Comparison of ENCODE assay signal across 29 mouse cellular contexts in genomic region chr11:72120354-72120753, GRCm38 (mm10). TPM values are rescaled to one million over a fixed set of nuclear protein-coding genes. Genes with fewer than 3 reads are reported as not detected.
A peak's percentile ranks its signal among the peaks of the same experiment; 100 is the strongest.
DNase-seq lines count a peak whose midpoint lies in the region; ATAC-seq and TF ChIP-seq lines count a peak whose summit lies in the region.
"Had no signal": no experiment of that assay in that cellular context is flagged by ENCODE, and none has a peak within 500 bp of the region (broad histone marks: within the 10 kb centered on the region; RNA-seq: fewer than 3 reads in every experiment).

No protein-coding gene starts in this region.

- no peak overlapping the region for H3K9ac ChIP-seq in intestine, postnatal 0 days (ENCODE audit: low read depth, low read length)
- H3K9ac ChIP-seq in intestine, embryonic 15.5 days, result no peak overlapping the region
- H3K9ac ChIP-seq: embryonic facial prominence, embryonic 13.5 days; forebrain, embryonic 12.5 days; forebrain, embryonic 15.5 days; heart, embryonic 12.5 days; heart, embryonic 15.5 days; hindbrain, embryonic 14.5 days had no signal

- DNase-seq in adrenal gland, adult 8-10 months, result peak; percentile 41
- DNase-seq in adrenal gland, postnatal 25 days, result no peak
- peak; percentile 19 for DNase-seq in NIH3T3 (ENCODE audit: low read depth)
- DNase-seq in Patski (ENCODE audit: low read depth, low spot score), result peak; percentile 68
- DNase-seq in hindbrain, embryonic 10.5 days (ENCODE audit: low spot score), result no peak
- DNase-seq: cerebellum, adult 2 months; cerebellum, postnatal 10 days; cerebellum, postnatal 36 days; embryo, embryonic 11 days; gastrocnemius, postnatal 25 days; heart, adult 18-20 months; heart, postnatal 10 days; heart, postnatal 36 days; kidney, adult 11 months; kidney, adult 8-10 months had no signal

- H3K27ac ChIP-seq in intestine, postnatal 0 days (ENCODE audit: low read depth, low read length), result no peak overlapping the region
- no peak overlapping the region for H3K27ac ChIP-seq in intestine, embryonic 15.5 days
- no peak overlapping the region for H3K27ac ChIP-seq in hindbrain, embryonic 10.5 days
- H3K27ac ChIP-seq: embryonic facial prominence, embryonic 10.5 days; embryonic facial prominence, embryonic 13.5 days; forebrain, embryonic 12.5 days; forebrain, embryonic 15.5 days; heart, embryonic 15.5 days; hindbrain, embryonic 14.5 days; hindbrain, postnatal 0 days had no signal

- ATAC-seq in intestine, postnatal 0 days, result no peak
- ATAC-seq in intestine, embryonic 15.5 days, result no peak
- ATAC-seq in Patski, result peak; percentile 83
- ATAC-seq: CD4-positive, CD25-positive, alpha-beta regulatory T cell, adult 4 months; forebrain, embryonic 15.5 days; hindbrain, postnatal 0 days; inflammation-experienced regulatory T-cells, adult 6 months had no signal

- TF ChIP-seq CTCF in intestine, postnatal 0 days (IDR thresholded peaks at IDR 0.05; ENCODE audit: low read depth), result 0 out of 2 replicates have a peak, but pooled peaks have one; percentile 8
- TF ChIP-seq CTCF in Patski (IDR thresholded peaks at IDR 0.05), result no peak

- H3K4me3 ChIP-seq in intestine, postnatal 0 days (ENCODE audit: low read depth, low read length), result no peak overlapping the region
- no peak overlapping the region for H3K4me3 ChIP-seq in intestine, embryonic 15.5 days (replicated peaks)
- no peak overlapping the region for H3K4me3 ChIP-seq in hindbrain, embryonic 10.5 days
- H3K4me3 ChIP-seq: embryonic facial prominence, embryonic 10.5 days; embryonic facial prominence, embryonic 13.5 days; erythroblast, embryonic 14.5 days; forebrain, embryonic 12.5 days; forebrain, embryonic 15.5 days; heart, embryonic 12.5 days; heart, embryonic 15.5 days had no signal

- H3K27me3 ChIP-seq in intestine, postnatal 0 days (replicated peaks; ENCODE audit: control insufficient read depth, insufficient read depth, low read length), result no peaks in the 10 kb centered on the region
- no peaks in the 10 kb centered on the region for H3K27me3 ChIP-seq in intestine, embryonic 15.5 days (replicated peaks)
- no peaks in the 10 kb centered on the region for H3K27me3 ChIP-seq in Patski
- H3K27me3 ChIP-seq in hindbrain, embryonic 10.5 days (ENCODE audit: insufficient read depth, poor library complexity, severe bottlenecking), result no peaks in the 10 kb centered on the region
- H3K27me3 ChIP-seq: embryonic facial prominence, embryonic 13.5 days; forebrain, embryonic 15.5 days; heart, embryonic 12.5 days; heart, embryonic 15.5 days had no signal

- no peak overlapping the region for H3K4me2 ChIP-seq in intestine, postnatal 0 days (replicated peaks; ENCODE audit: low read depth)
- H3K4me2 ChIP-seq in intestine, embryonic 15.5 days (replicated peaks), result no peak overlapping the region
- H3K4me2 ChIP-seq: embryonic facial prominence, embryonic 13.5 days; forebrain, embryonic 12.5 days; forebrain, embryonic 15.5 days; heart, embryonic 12.5 days; heart, embryonic 15.5 days; hindbrain, embryonic 14.5 days had no signal

- CTCF ChIA-PET in Patski (lab: Charles Lee), result interaction anchor here (1.0 to 1.5 kb wide), 2 partner anchors 40 to 54 kb away, joined by 3 read pairs; no protein-coding TSS in a partner anchor

- in situ Hi-C loops in Patski (cut with MboI; ENCODE audit: low pct_unique_long_range_greater_than_20kb), result no loop called here

- H3K9me3 ChIP-seq in intestine, postnatal 0 days (ENCODE audit: control insufficient read depth), result no peaks in the 10 kb centered on the region
- H3K9me3 ChIP-seq in intestine, embryonic 15.5 days, result no peaks in the 10 kb centered on the region
- no peaks in the 10 kb centered on the region for H3K9me3 ChIP-seq in hindbrain, embryonic 10.5 days
- H3K9me3 ChIP-seq: embryonic facial prominence, embryonic 10.5 days; embryonic facial prominence, embryonic 13.5 days; forebrain, embryonic 12.5 days; forebrain, embryonic 15.5 days; heart, embryonic 12.5 days; heart, embryonic 15.5 days had no signal

- no peaks in the 10 kb centered on the region for H3K36me3 ChIP-seq in intestine, postnatal 0 days (ENCODE audit: control insufficient read depth, insufficient read depth)
- H3K36me3 ChIP-seq in intestine, embryonic 15.5 days, result no peaks in the 10 kb centered on the region
- no peaks in the 10 kb centered on the region for H3K36me3 ChIP-seq in hindbrain, embryonic 10.5 days
- H3K36me3 ChIP-seq: embryonic facial prominence, embryonic 10.5 days; embryonic facial prominence, embryonic 13.5 days; forebrain, embryonic 12.5 days; forebrain, embryonic 15.5 days; heart, embryonic 12.5 days; heart, embryonic 15.5 days had no signal

- H3K4me1 ChIP-seq in intestine, postnatal 0 days (replicated peaks; ENCODE audit: control insufficient read depth, insufficient read depth, low read length), result no peaks in the 10 kb centered on the region
- H3K4me1 ChIP-seq in intestine, embryonic 15.5 days (replicated peaks), result no peaks in the 10 kb centered on the region
- peaks cover 5% of the 10 kb centered on the region; the same call in 1 of the 2 replicates for H3K4me1 ChIP-seq in hindbrain, embryonic 10.5 days (replicated peaks)
- H3K4me1 ChIP-seq: embryonic facial prominence, embryonic 10.5 days; embryonic facial prominence, embryonic 13.5 days; heart, embryonic 12.5 days; heart, embryonic 15.5 days had no signal

- 87% methylated on average over 6 of the region's 6 CpGs for WGBS in intestine, postnatal 0 days
- 90% methylated on average over 6 of the region's 6 CpGs for WGBS in intestine, embryonic 15.5 days
- 92% methylated on average over 6 of the region's 6 CpGs for WGBS in hindbrain, embryonic 10.5 days

- POLR2A ChIA-PET in Patski (lab: Charles Lee), result interaction anchor here (1.0 kb wide), 1 partner anchor 24 kb away, joined by 3 read pairs; no protein-coding TSS in a partner anchor

RNA-seq across cellular contexts. Expression of gene Pitpnm3, which starts 15.2 kb away (rescaled TPM):
- total RNA-seq in adrenal gland, adult 8-10 months (2022), result 10 to 100 TPM in 2 of 4 experiments, 1 to 10 TPM in 2; 1.9 to 15.9 (median 8.4) TPM
- total RNA-seq in adrenal gland, postnatal 25 days (2021), result 1.8 and 1.9 TPM in 2 replicates
- polyA plus RNA-seq in intestine, postnatal 0 days (2015; fragmentation: Nextera tagmentation; extraction: Ambion mirVana), result 0.68 and 0.86 TPM in 2 replicates
- 0.50 and 0.62 TPM in 2 replicates for polyA plus RNA-seq in intestine, embryonic 15.5 days (2015; fragmentation: Nextera tagmentation; extraction: Ambion mirVana)
- polyA plus RNA-seq in Patski (2021), result 5.0 TPM
- 0.20 and 0.31 TPM in 2 replicates for polyA plus RNA-seq in hindbrain, embryonic 10.5 days (2016; fragmentation: Nextera tagmentation; extraction: Ambion mirVana)
- total RNA-seq: MEL had no signal
- polyA plus RNA-seq: erythroblast, embryonic 14.5 days; inflammation-experienced regulatory T-cells, adult 6 months had no signal

Comparison
In these comparisons a context has a peak if more than half of its experiments do, and no peak if none do; other contexts are left out.
1. DNase-seq: peak in adrenal gland, adult 8-10 months (single experiment), NIH3T3 (single experiment) and Patski (single experiment); none in adrenal gland, postnatal 25 days (single experiment) and hindbrain, embryonic 10.5 days (single experiment).